Mouse (Mus musculus) testis, adult 2 months (tissue): Measurements from ENCODE around the gene Tardbp.

Experiments
- CTCF ChIP-seq: fragments of 200-500 bp; IDR thresholded peaks from 2 replicates; pipeline ENCODE4 v1.5.1; 2012; ENCODE audit warnings: low read depth, mild to moderate bottlenecking, inconsistent platforms, low read length, moderate library complexity; ENCODE audit not compliant: control insufficient read depth, insufficient read depth, insufficient replicate concordance
- POLR2A ChIP-seq: fragments of 200-500 bp; IDR thresholded peaks from 2 replicates; pipeline ENCODE4 v1.6.1; 2012; ENCODE audit warnings: low read depth, mild to moderate bottlenecking, inconsistent platforms, low read length, moderate library complexity; ENCODE audit not compliant: control insufficient read depth

DNA sequence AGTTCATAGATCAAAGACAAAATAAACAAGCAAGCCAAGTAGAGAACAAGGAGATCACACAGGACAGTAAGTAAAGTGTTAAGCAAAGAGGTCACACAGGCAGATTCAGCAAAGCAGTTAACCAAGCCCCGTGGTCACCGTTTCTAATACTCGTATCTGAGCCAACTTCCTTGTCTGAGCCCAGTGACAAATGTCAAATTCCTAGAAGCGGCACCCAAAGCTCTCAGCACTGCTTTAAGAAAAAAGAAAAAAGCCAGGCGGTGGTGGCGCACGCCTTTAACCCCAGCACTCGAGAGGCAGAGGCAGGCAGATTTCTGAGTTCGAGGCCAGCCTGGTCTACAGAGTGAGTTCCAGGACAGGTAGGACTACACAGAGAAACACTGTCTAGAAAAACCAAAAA lies 40.2 kb downstream of the Tardbp start:
- TF ChIP-seq CTCF (no peak), POLR2A (no peak)
